Mouse (Mus musculus): ENCODE results near the gene Krtap3-1.
"Not testable (repeated sequence)": the region's sequence is repeated elsewhere in the genome, so short reads cannot be mapped to it uniquely, and the experiment has no call there.

Krtap3-1 gene

DNA sequence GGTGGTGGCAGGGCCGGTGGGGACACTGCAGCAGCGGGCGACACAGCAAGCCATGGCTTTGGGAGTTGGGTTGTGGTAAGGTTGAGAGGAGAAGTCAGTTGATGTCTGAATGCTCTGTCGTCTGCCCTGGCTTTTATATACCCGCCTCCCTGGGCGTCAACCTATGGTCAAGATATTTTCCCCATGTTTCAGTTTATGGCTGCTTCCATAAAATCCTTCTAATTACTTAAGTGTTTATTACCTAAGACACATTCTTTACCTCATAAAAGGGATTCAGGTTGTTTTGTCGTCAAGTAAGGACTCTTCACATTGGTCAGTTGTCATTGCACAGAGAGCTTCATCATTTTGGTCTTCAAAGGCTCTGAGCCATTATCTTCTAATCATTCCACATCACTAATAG is at the start of gene Krtap3-1:
TSS of gene Krtap3-1 (minus strand) at position 101 of the 400 bp plus-strand sequence.
- Histone ChIP-seq H3K9me3 (ENCODE audit: low read length) (no peaks in the 10 kb centered on the region), H3K4me1 (replicated peaks; ENCODE audit: low read depth, low read length) (no peaks in the 10 kb centered on the region), H3K4me3 (replicated peaks; ENCODE audit: low read length) (no peak within 1 kb of the TSS), H3K27me3 (ENCODE audit: insufficient read depth, low read length) (no peaks in the 10 kb centered on the region), H3K36me3 (ENCODE audit: insufficient read depth, low read length) (no peaks in the 10 kb centered on the region)
- TF ChIP-seq NANOG (IDR thresholded peaks at IDR 0.05; ENCODE audit: borderline replicate concordance, low read length), result no peak
- TF ChIP-seq CTCF (conservative IDR thresholded peaks at IDR 0.05; ENCODE audit: low read length), result no peak
- TF ChIP-seq POU5F1 (IDR thresholded peaks at IDR 0.05; ENCODE audit: borderline replicate concordance, low read length), result no peak

- TF ChIP-seq NANOG (IDR thresholded peaks at IDR 0.05; ENCODE audit: borderline replicate concordance, low read length) (no peak), CTCF (conservative IDR thresholded peaks at IDR 0.05; ENCODE audit: low read length) (no peak), POU5F1 (IDR thresholded peaks at IDR 0.05; ENCODE audit: borderline replicate concordance, low read length) (no peak)
- Histone ChIP-seq H3K9me3 (ENCODE audit: low read length) (no peaks in the 10 kb centered on the region), H3K27me3 (ENCODE audit: insufficient read depth, low read length) (no peaks in the 10 kb centered on the region), H3K4me3 (replicated peaks; ENCODE audit: low read length) (no peak within 1 kb of the TSS), H3K4me1 (replicated peaks; ENCODE audit: low read depth, low read length) (no peaks in the 10 kb centered on the region), H3K36me3 (ENCODE audit: insufficient read depth, low read length) (no peaks in the 10 kb centered on the region)
Measured at GRCm38 (mm10) chr11:99614796-99615363, 48.5 kb upstream of the Krtap3-1 start, which contains the start of gene Krtap2-4. Krtap2-4 (minus strand) TSS chr11:99614846.

DNA sequence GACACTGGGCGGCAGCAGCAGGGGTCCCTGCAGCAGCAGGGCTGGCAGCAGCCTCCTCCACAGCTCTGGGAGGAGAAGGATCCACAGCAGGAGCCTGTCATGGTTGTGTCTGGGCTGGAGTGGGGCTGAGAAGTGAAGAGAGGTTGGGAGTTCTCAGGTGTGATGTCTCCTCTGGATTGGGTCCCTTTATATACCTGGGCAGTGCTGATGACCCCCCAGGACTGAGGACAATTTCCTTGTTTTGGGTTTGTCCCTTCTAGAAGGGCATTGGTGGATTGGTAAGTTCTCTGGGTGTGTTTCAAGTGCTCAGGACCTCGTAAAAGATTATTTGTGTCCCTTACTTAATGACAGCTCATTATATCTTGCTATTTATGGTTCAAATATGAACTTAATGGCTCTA is 43.7 kb upstream of the Krtap3-1 start, which contains the start of gene Gm11937:
TSS of gene Gm11937 (minus strand) at position 101 of the 400 bp plus-strand sequence.
- H3K36me3 ChIP-seq (ENCODE audit: insufficient read depth, low read length); H3K9me3 ChIP-seq (ENCODE audit: low read length); H3K4me3 ChIP-seq (replicated peaks; ENCODE audit: low read length); H3K4me1 ChIP-seq (replicated peaks; ENCODE audit: low read depth, low read length); H3K27me3 ChIP-seq (ENCODE audit: insufficient read depth, low read length): not testable (repeated sequence)

DNA sequence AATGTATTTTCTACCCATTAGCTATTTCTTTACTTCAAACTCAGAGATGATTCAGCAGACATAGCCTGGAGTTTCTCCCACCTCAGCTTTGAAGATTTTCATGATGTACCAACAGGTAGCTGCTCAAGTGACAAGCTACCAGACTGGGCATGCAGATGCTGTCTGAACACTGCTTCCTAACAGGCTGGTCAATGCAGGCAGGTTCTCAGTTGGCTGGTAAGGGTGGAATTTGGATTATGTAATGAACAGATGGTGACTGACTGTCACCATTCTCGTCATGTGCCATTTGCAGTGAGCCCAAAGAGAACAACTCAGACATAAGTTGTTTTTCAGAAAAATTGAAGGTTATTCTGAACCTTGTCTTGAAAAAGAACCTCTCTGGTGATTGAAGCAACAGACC is 42.7 kb upstream of the Krtap3-1 start:
- Histone ChIP-seq H3K9me3 (ENCODE audit: low read length) (no peaks in the 10 kb centered on the region), H3K4me1 (replicated peaks; ENCODE audit: low read depth, low read length) (no peaks in the 10 kb centered on the region), H3K4me3 (replicated peaks; ENCODE audit: low read length) (no peak overlapping the region), H3K36me3 (ENCODE audit: insufficient read depth, low read length) (no peaks in the 10 kb centered on the region), H3K27me3 (ENCODE audit: insufficient read depth, low read length) (no peaks in the 10 kb centered on the region)
- TF ChIP-seq NANOG (IDR thresholded peaks at IDR 0.05; ENCODE audit: borderline replicate concordance, low read length) (no peak), POU5F1 (IDR thresholded peaks at IDR 0.05; ENCODE audit: borderline replicate concordance, low read length) (no peak), CTCF (conservative IDR thresholded peaks at IDR 0.05; ENCODE audit: low read length) (no peak)

DNA sequence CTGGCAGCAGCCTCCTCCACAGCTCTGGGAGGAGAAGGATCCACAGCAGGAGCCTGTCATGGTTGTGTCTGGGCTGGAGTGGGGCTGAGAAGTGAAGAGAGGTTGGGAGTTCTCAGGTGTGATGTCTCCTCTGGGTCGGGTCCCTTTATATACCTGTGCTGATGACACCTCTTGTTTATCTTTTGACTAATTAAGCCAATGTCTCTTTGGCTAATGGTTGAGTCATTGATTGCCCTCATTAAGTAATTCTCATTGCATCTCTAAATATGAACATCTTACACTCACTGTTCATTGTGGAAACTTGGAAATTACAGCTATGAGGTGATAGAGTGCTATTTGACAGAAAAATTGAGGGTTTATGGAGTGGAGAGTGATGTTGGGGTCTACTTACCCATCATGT is 36.8 kb upstream of the Krtap3-1 start, which contains the start of gene Gm11938:
TSS of gene Gm11938 (minus strand) at position 101 of the 400 bp plus-strand sequence.
- H3K4me1 ChIP-seq (replicated peaks; ENCODE audit: low read depth, low read length); H3K36me3 ChIP-seq (ENCODE audit: insufficient read depth, low read length): not testable (repeated sequence)

GRCm38 (mm10) chr11:99597742-99598141 is 31.3 kb upstream of the Krtap3-1 start, which contains the start of gene Krtap9-3:
Krtap9-3 (minus strand) TSS chr11:99598105.
- H3K36me3 ChIP-seq (ENCODE audit: insufficient read depth, low read length), result not testable (repeated sequence)

More for the DNA sequence above, 36.8 kb upstream of the Krtap3-1 start, which contains the start of gene Gm11938:
- not testable (repeated sequence) for H3K27me3 ChIP-seq (ENCODE audit: insufficient read depth, low read length); H3K4me3 ChIP-seq (replicated peaks; ENCODE audit: low read length); H3K9me3 ChIP-seq (ENCODE audit: low read length)

DNA sequence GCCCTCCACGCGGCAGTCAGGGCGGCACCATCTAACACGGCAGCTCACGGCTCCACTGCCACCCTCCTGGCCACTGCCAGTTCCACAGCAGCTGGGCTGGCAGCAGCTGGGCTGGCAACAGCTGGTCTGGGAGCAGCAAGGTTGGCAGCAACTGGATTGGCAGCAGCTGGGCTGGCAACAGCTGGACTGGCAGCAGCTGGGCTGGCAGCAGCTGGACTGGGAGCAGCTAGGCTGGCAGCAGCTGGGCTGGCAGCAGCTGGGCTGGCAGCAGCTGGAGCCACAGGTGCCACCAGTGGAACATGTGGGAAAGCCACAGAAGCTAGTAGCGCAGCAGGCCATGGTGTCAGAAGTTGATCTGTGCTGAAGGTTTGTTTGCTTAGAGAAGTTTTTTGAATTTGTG is 24.6 kb upstream of the Krtap3-1 start, which contains the start of gene Krtap1-3:
TSS of gene Krtap1-3 (minus strand) at position 359 of the 400 bp plus-strand sequence.
- Histone ChIP-seq H3K9me3 (ENCODE audit: low read length) (no peaks in the 10 kb centered on the region), H3K27me3 (ENCODE audit: insufficient read depth, low read length) (no peaks in the 10 kb centered on the region), H3K36me3 (ENCODE audit: insufficient read depth, low read length) (no peaks in the 10 kb centered on the region), H3K4me1 (replicated peaks; ENCODE audit: low read depth, low read length) (no peaks in the 10 kb centered on the region), H3K4me3 (replicated peaks; ENCODE audit: low read length) (no peak within 1 kb of the TSS)
- no peak for TF ChIP-seq POU5F1 (IDR thresholded peaks at IDR 0.05; ENCODE audit: borderline replicate concordance, low read length)
- no peak for TF ChIP-seq CTCF (conservative IDR thresholded peaks at IDR 0.05; ENCODE audit: low read length)
- no peak for TF ChIP-seq NANOG (IDR thresholded peaks at IDR 0.05; ENCODE audit: borderline replicate concordance, low read length)

More at GRCm38 (mm10) chr11:99597742-99598141, 31.3 kb upstream of the Krtap3-1 start, which contains the start of gene Krtap9-3:
- not testable (repeated sequence) for H3K27me3 ChIP-seq (ENCODE audit: insufficient read depth, low read length); H3K4me3 ChIP-seq (replicated peaks; ENCODE audit: low read length); H3K4me1 ChIP-seq (replicated peaks; ENCODE audit: low read depth, low read length); H3K9me3 ChIP-seq (ENCODE audit: low read length)

GRCm38 (mm10) chr11:99585096-99585495 is 18.7 kb upstream of the Krtap3-1 start:
- Histone ChIP-seq H3K4me3 (replicated peaks; ENCODE audit: low read length) (no peak overlapping the region), H3K9me3 (ENCODE audit: low read length) (no peaks in the 10 kb centered on the region), H3K36me3 (ENCODE audit: insufficient read depth, low read length) (no peaks in the 10 kb centered on the region), H3K27me3 (ENCODE audit: insufficient read depth, low read length) (no peaks in the 10 kb centered on the region), H3K4me1 (replicated peaks; ENCODE audit: low read depth, low read length) (no peaks in the 10 kb centered on the region)
- TF ChIP-seq POU5F1 (IDR thresholded peaks at IDR 0.05; ENCODE audit: borderline replicate concordance, low read length) (no peak), NANOG (IDR thresholded peaks at IDR 0.05; ENCODE audit: borderline replicate concordance, low read length) (no peak), CTCF (conservative IDR thresholded peaks at IDR 0.05; ENCODE audit: low read length) (no peak)

- no peaks in the 10 kb centered on the region for H3K36me3 ChIP-seq (ENCODE audit: insufficient read depth, low read length)
- no peaks in the 10 kb centered on the region for H3K27me3 ChIP-seq (ENCODE audit: insufficient read depth, low read length)
- no peaks in the 10 kb centered on the region for H3K9me3 ChIP-seq (ENCODE audit: low read length)
- TF ChIP-seq POU5F1 (IDR thresholded peaks at IDR 0.05; ENCODE audit: borderline replicate concordance, low read length), result no peak
- no peak for TF ChIP-seq CTCF (conservative IDR thresholded peaks at IDR 0.05; ENCODE audit: low read length)
- no peak for TF ChIP-seq NANOG (IDR thresholded peaks at IDR 0.05; ENCODE audit: borderline replicate concordance, low read length)
- no peak within 1 kb of the TSS for H3K4me3 ChIP-seq (replicated peaks; ENCODE audit: low read length)
- H3K4me1 ChIP-seq (replicated peaks; ENCODE audit: low read depth, low read length), result no peaks in the 10 kb centered on the region
Measured at GRCm38 (mm10) chr11:99583245-99583704, 16.8 kb upstream of the Krtap3-1 start, which contains the start of gene Krtap1-4. Krtap1-4 (minus strand) TSS chr11:99583654.
